Mouse (Mus musculus) E14TG2a.4 (cell line): ENCODE measurements at regions not wholly inside any gene's neighbourhood (a gene's known extent, or its start where the extent isn't known, plus 50 kb on each side); places are given as distances from the start of the nearest gene placed in this dataset.
A peak's percentile ranks its signal among the peaks of the same experiment; 100 is the strongest.

Experiments used
- H3K27me3 ChIP-seq: 2 replicates; pipeline ENCODE4 v1.6.1; 2014; ENCODE audit warnings: low read length, control low read depth; ENCODE audit not compliant: insufficient read depth
- H3K36me3 ChIP-seq: 2 replicates; pipeline ENCODE4 v1.6.1; 2014; ENCODE audit warnings: low read length, control low read depth; ENCODE audit not compliant: insufficient read depth
- H3K4me1 ChIP-seq: replicated peaks from 2 replicates; pipeline ENCODE4 v1.6.1; 2014; ENCODE audit warnings: low read depth, low read length, control low read depth
- H3K4me3 ChIP-seq: replicated peaks from 2 replicates; pipeline ENCODE4 v1.5.1; 2014; ENCODE audit warnings: mild to moderate bottlenecking, low read length
- H3K9me3 ChIP-seq: 2 replicates; pipeline ENCODE4 v1.6.1; 2014; ENCODE audit warnings: low read length, control low read depth
- CTCF ChIP-seq: conservative IDR thresholded peaks from 2 replicates; pipeline ENCODE4 v1.5.1; 2014; ENCODE audit warnings: low read length
- NANOG ChIP-seq: IDR thresholded peaks from 2 replicates; pipeline ENCODE4 v1.6.1; 2014; ENCODE audit warnings: borderline replicate concordance, low read length, mixed read lengths
- POU5F1 ChIP-seq: IDR thresholded peaks from 2 replicates; pipeline ENCODE4 v1.6.1; 2014; ENCODE audit warnings: low read length, borderline replicate concordance

DNA sequence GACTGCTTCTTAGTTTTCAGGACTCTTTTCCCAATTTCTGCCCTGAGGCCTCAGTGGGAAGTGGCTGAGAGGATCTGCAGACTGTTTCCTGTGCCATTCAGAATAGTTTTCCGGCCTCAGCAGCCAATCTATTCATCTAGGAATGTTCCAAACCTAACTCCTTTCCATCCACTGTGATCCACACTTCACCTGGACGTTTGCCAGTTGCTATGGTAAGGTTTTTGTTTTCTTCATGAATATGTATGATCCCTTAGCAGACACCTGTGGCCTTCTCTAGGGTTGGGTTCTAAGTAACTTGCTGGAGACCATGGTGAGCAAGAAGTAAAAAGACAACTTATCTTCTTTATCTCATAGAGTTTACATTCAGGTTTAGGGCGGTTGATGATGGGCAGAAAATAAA lies 744.6 kb downstream of the Inhba start:
- H3K27me3 ChIP-seq, result no peaks in the 10 kb centered on the region
- no peaks in the 10 kb centered on the region for H3K9me3 ChIP-seq
- H3K36me3 ChIP-seq, result no peaks in the 10 kb centered on the region
- H3K4me3 ChIP-seq, result no peak overlapping the region
- H3K4me1 ChIP-seq, result peaks cover 4% of the 10 kb centered on the region; the same call in 1 of the 2 replicates
- TF ChIP-seq POU5F1 (no peak), CTCF (no peak), NANOG (no peak)

DNA sequence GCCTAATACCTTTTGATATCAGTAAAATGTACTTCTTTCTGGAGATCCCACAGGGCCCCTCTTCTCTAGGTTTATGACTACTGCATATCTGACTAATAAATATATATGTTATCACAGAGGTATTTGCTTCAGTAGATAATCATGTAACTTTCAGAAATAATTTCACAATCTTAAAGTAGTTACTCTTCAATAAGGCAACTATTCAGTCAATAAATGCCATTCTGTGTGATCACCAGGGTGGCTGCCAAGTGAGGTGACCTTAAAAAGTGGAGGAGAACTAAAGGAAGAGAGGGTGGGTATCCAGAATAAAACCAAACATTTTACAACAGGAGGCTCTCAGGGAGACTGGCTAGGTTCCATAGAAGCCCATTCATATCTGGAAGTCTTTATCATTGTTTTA lies 748.4 kb downstream of the Inhba start:
- no peak for TF ChIP-seq POU5F1
- no peak for TF ChIP-seq NANOG
- no peak for TF ChIP-seq CTCF
- Histone ChIP-seq H3K4me3 (no peak overlapping the region), H3K9me3 (no peaks in the 10 kb centered on the region), H3K27me3 (no peaks in the 10 kb centered on the region), H3K36me3 (no peaks in the 10 kb centered on the region), H3K4me1 (peaks cover 7% of the 10 kb centered on the region; the same call in 1 of the 2 replicates)

GRCm38 (mm10) chr13:16761415-16761814 lies 749.8 kb downstream of the Inhba start:
- no peak overlapping the region for H3K4me3 ChIP-seq
- H3K27me3 ChIP-seq, result no peaks in the 10 kb centered on the region
- TF ChIP-seq CTCF, result no peak
- TF ChIP-seq POU5F1, result no peak
- no peak for TF ChIP-seq NANOG
- peaks cover 7% of the 10 kb centered on the region; the same call in 1 of the 2 replicates for H3K4me1 ChIP-seq
- H3K9me3 ChIP-seq, result no peaks in the 10 kb centered on the region
- H3K36me3 ChIP-seq, result no peaks in the 10 kb centered on the region

- H3K4me1 ChIP-seq, result peaks cover 7% of the 10 kb centered on the region; the same call in 1 of the 2 replicates
- TF ChIP-seq NANOG, result no peak
- TF ChIP-seq POU5F1, result no peak
- no peak for TF ChIP-seq CTCF
- no peaks in the 10 kb centered on the region for H3K36me3 ChIP-seq
- H3K27me3 ChIP-seq, result no peaks in the 10 kb centered on the region
- no peaks in the 10 kb centered on the region for H3K9me3 ChIP-seq
- H3K4me3 ChIP-seq, result no peak overlapping the region
Observed at GRCm38 (mm10) chr13:16762326-16762725, 750.7 kb downstream of the Inhba start.

DNA sequence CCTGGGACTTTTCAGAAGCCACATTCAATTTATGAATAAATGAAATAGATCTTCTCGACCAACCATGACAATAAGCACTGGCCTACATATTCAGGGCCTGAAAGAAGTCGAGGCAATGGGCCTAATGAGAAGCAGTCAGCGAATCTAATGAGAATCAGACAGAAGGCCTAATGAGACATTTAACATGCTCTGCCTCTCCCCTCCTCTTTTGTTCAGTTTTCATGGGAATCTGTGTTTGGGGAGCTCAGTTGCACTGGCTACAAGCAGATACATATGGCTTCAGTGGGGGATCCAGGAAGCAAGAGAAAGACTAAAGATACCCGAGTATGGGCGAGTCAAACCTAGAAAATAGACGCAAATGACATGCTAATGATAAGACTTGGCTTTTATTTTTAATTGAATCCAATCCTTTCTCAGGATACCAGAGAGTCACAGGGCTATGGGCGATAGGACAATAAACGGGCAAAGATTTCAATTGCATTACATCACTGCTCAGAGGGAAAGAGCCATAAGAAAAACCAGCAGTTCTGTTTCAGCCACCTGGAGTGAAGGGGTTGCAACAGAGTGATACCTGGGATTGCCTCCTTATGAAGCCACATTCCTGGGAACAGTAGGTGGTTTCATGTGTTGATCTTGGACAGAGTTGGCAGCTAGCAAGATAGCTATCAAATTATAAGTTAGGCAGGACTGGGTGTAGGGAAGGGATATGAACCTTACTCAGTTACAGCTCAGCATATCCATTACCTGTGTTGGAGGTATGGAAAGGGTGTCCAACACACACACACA lies 751.3 kb downstream of the Inhba start:
- TF ChIP-seq POU5F1 (no peak), CTCF (no peak), NANOG (no peak)
- Histone ChIP-seq H3K4me1 (peaks cover 7% of the 10 kb centered on the region; the same call in 1 of the 2 replicates), H3K27me3 (no peaks in the 10 kb centered on the region), H3K9me3 (no peaks in the 10 kb centered on the region), H3K4me3 (no peak overlapping the region), H3K36me3 (no peaks in the 10 kb centered on the region)

DNA sequence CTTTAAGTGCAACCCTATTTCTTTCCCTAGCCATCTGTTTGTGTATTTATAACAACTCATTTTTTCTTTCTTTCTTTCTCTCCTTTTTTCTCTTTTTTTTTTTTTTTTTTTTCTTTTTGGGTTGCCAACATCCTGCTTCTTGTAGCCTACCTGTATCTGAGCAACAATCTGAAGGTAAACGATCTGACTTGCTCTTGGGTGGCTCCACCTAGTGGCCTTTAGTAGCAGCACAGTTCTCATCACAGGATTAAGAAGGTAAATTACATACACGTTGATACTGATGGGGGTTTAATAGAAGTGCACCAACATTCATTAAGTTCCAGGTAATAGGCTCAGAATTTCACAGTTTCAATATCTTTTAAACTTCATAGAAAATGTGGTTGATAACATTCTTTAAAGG lies 752.1 kb downstream of the Inhba start:
- no peaks in the 10 kb centered on the region for H3K36me3 ChIP-seq
- no peak overlapping the region for H3K4me3 ChIP-seq
- H3K27me3 ChIP-seq, result no peaks in the 10 kb centered on the region
- no peaks in the 10 kb centered on the region for H3K9me3 ChIP-seq
- H3K4me1 ChIP-seq, result peaks cover 11% of the 10 kb centered on the region; the same call in 1 of the 2 replicates
- TF ChIP-seq NANOG (no peak), CTCF (peak; percentile 81)

- Histone ChIP-seq H3K36me3 (no peaks in the 10 kb centered on the region), H3K27me3 (no peaks in the 10 kb centered on the region), H3K4me3 (no peak overlapping the region), H3K9me3 (no peaks in the 10 kb centered on the region), H3K4me1 (peaks cover 20% of the 10 kb centered on the region)
- TF ChIP-seq NANOG (peak; percentile 48; the same call in 1 of the 2 replicates), CTCF (no peak), POU5F1 (peak; percentile 84; the same call in 1 of the 2 replicates)
Observed at GRCm38 (mm10) chr13:16769409-16769808, 757.8 kb downstream of the Inhba start.

DNA sequence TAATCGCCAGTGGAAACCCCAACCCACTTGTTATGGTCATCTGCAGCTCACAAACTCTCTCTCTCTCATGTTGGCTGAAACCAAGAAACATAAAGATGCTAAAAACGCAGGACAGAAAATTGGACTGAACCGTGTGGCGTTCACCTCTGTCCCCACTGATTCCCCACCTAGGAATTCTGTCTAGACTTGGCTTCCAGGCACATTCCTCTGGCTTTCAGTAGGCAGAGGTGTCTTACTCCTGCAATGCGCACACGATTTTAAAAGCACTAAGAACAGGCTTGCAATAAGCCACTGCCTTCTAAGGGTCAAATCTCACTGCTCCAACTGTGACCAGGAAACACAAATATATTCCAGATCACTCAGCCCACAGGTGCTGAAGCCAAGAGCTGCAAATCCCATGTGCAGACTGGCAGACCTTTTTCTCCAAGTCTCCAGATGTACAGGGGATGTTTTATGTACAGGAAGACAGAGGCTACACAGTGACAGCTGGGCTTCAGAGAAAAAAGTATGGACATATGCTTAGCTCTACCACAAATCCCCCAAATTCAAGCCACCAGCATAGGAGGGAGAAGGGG lies 758.3 kb downstream of the Inhba start:
- no peaks in the 10 kb centered on the region for H3K9me3 ChIP-seq
- no peaks in the 10 kb centered on the region for H3K36me3 ChIP-seq
- H3K4me3 ChIP-seq, result no peak overlapping the region
- H3K27me3 ChIP-seq, result no peaks in the 10 kb centered on the region
- TF ChIP-seq NANOG, result no peak
- TF ChIP-seq CTCF, result no peak
- TF ChIP-seq POU5F1, result no peak
- H3K4me1 ChIP-seq, result peaks cover 20% of the 10 kb centered on the region

DNA sequence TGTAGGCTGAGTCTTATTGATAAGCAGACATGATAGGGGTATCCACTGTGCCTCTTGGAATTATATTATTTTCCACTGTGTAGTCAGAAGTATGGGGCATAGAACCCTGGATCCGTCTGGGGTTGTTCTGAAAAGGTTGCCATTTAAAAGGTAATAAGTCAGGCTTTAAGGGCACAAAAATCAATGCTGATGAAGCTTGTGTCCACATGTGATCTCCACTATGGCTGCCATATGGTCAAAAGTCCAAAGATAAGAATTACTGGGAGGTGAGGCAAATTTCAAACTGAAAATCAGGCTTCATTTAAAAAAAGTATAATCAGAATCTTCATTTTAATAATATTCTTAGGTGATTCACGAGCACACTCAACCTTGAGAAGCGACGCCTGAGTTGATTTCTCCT lies 760.2 kb downstream of the Inhba start:
- H3K4me1 ChIP-seq, result peaks cover 20% of the 10 kb centered on the region
- TF ChIP-seq CTCF, result no peak
- no peak for TF ChIP-seq POU5F1
- TF ChIP-seq NANOG, result no peak
- no peaks in the 10 kb centered on the region for H3K9me3 ChIP-seq
- no peaks in the 10 kb centered on the region for H3K36me3 ChIP-seq
- H3K4me3 ChIP-seq, result no peak overlapping the region
- H3K27me3 ChIP-seq, result no peaks in the 10 kb centered on the region
